Mouse (Mus musculus): ENCODE data around the gene Stard13.

Stard13 gene

GRCm38 (mm10) chr5:151018959-151019358 is 214.7 kb downstream of the Stard13 start:
- CTCF ChIA-PET, result no interaction called here

- CTCF ChIA-PET, result no interaction called here
Measured at GRCm38 (mm10) chr5:151018450-151018849, 215.2 kb downstream of the Stard13 start.

- CTCF ChIA-PET, result no interaction called here
Measured at GRCm38 (mm10) chr5:151004216-151004755, 229.3 kb downstream of the Stard13 start.

- CTCF ChIA-PET, result no interaction called here
Measured at GRCm38 (mm10) chr5:151002051-151002450, 231.6 kb downstream of the Stard13 start.

- CTCF ChIA-PET, result no interaction called here
Measured at GRCm38 (mm10) chr5:151001111-151001510, 232.5 kb downstream of the Stard13 start.

GRCm38 (mm10) chr5:150996586-150996985 is 237.1 kb downstream of the Stard13 start:
- CTCF ChIA-PET, result interaction anchor here (0.6 kb wide), 1 partner anchor 78 kb away, joined by 4 read pairs; no protein-coding TSS in a partner anchor

GRCm38 (mm10) chr5:150994096-150994495 is 239.5 kb downstream of the Stard13 start:
- CTCF ChIA-PET, result no interaction called here

All from spleen, embryonic (tissue).